9 mouse cellular contexts compared by ENCODE assay signal in genomic region chr19:8722021-8722420, GRCm38 (mm10). TPM values are rescaled to one million over a fixed set of nuclear protein-coding genes. Genes with fewer than 3 reads are reported as not detected.
DNase-seq lines count a peak whose midpoint lies in the region; ATAC-seq and TF ChIP-seq lines count a peak whose summit lies in the region.
"Had no signal": no experiment of that assay in that cellular context is flagged by ENCODE, and none has a peak within 500 bp of the region (broad histone marks: within the 10 kb centered on the region; RNA-seq: fewer than 3 reads in every experiment).

No protein-coding gene starts in this region.

- peaks cover 19% of the 10 kb centered on the region for H3K4me1 ChIP-seq in neural tube, embryonic 11.5 days (ENCODE audit: control insufficient read depth, insufficient read depth, low read length)
- H3K4me1 ChIP-seq in forebrain, embryonic 14.5 days (ENCODE audit: control insufficient read depth, insufficient read depth, low read length), result peaks cover 21% of the 10 kb centered on the region
- peaks cover 71% of the 10 kb centered on the region for H3K4me1 ChIP-seq in liver, embryonic 12.5 days
- no peaks in the 10 kb centered on the region; the same call in 1 of the 2 replicates for H3K4me1 ChIP-seq in lung, postnatal 0 days (ENCODE audit: insufficient read depth, low read depth, low read length)

- WGBS in neural tube, embryonic 11.5 days, result 64% methylated on average over 4 of the region's 4 CpGs
- WGBS in forebrain, embryonic 14.5 days, result 63% methylated on average over 4 of the region's 4 CpGs
- WGBS in liver, embryonic 12.5 days (ENCODE audit: insufficient replicate concordance), result 41% methylated on average over 4 of the region's 4 CpGs
- 43% methylated on average over 4 of the region's 4 CpGs for WGBS in lung, postnatal 0 days

- no peak for TF ChIP-seq EP300 in lung, postnatal 0 days (IDR thresholded peaks at IDR 0.05)

- peak overlapping the region; percentile 96 for H3K9ac ChIP-seq in neural tube, embryonic 11.5 days (ENCODE audit: low read length)
- peak overlapping the region; percentile 81 for H3K9ac ChIP-seq in forebrain, embryonic 14.5 days (ENCODE audit: low read length)
- peak overlapping the region; percentile 76 for H3K9ac ChIP-seq in liver, embryonic 12.5 days
- H3K9ac ChIP-seq in lung, postnatal 0 days (replicated peaks; ENCODE audit: low read depth), result no peak overlapping the region

- no peak for ATAC-seq in neural tube, embryonic 11.5 days (ENCODE audit: insufficient read depth, low FRiP score, low TSS enrichment)
- no peak for ATAC-seq in forebrain, embryonic 14.5 days
- ATAC-seq in liver, embryonic 12.5 days, result no peak
- ATAC-seq in inflammation-experienced regulatory T-cells, adult 6 months, result no peak
- no peak for ATAC-seq in lung, postnatal 0 days

- H3K36me3 ChIP-seq in neural tube, embryonic 11.5 days (ENCODE audit: control insufficient read depth, insufficient read depth, low read length), result peaks cover 6% of the 10 kb centered on the region
- H3K36me3 ChIP-seq in forebrain, embryonic 14.5 days (ENCODE audit: control insufficient read depth, insufficient read depth, low read length), result peaks cover 31% of the 10 kb centered on the region
- peaks cover 31% of the 10 kb centered on the region for H3K36me3 ChIP-seq in liver, embryonic 12.5 days
- peaks cover 12% of the 10 kb centered on the region; the same call in 1 of the 2 replicates for H3K36me3 ChIP-seq in lung, postnatal 0 days (ENCODE audit: insufficient read depth, low read length)

- H3K27ac ChIP-seq in neural tube, embryonic 11.5 days (ENCODE audit: low read depth, low read length), result no peak overlapping the region
- H3K27ac ChIP-seq in forebrain, embryonic 14.5 days (ENCODE audit: low read depth, low read length), result no peak overlapping the region
- H3K27ac ChIP-seq in liver, embryonic 12.5 days, result peak overlapping the region; percentile 97
- no peak overlapping the region for H3K27ac ChIP-seq in lung, postnatal 0 days (ENCODE audit: low read length)

- H3K4me3 ChIP-seq in neural tube, embryonic 11.5 days (ENCODE audit: low read depth, low read length), result peak overlapping the region; percentile 88
- H3K4me3 ChIP-seq in forebrain, embryonic 14.5 days (ENCODE audit: low read depth, low read length), result peak overlapping the region; percentile 63
- H3K4me3 ChIP-seq in liver, embryonic 12.5 days, result peak overlapping the region; percentile 77
- no peak overlapping the region for H3K4me3 ChIP-seq in lung, postnatal 0 days (ENCODE audit: low read depth, low read length)

- no peak for DNase-seq in neural tube, embryonic 11.5 days (ENCODE audit: low spot score)
- DNase-seq in neural tube, embryonic 10.5 days (ENCODE audit: extremely low spot score, low spot score), result no peak
- DNase-seq in forebrain, embryonic 14.5 days (ENCODE audit: low spot score), result no peak
- no peak for DNase-seq in frontal cortex, postnatal 36 days (ENCODE audit: low spot score in 2 of 2)
- no peak for DNase-seq in lung, postnatal 0 days (ENCODE audit: low spot score)
- DNase-seq: kidney, adult 2 months; right cerebral cortex, adult 18-20 months had no signal

- no peaks in the 10 kb centered on the region for H3K27me3 ChIP-seq in neural tube, embryonic 11.5 days (ENCODE audit: control insufficient read depth, insufficient read depth, low read length)
- no peaks in the 10 kb centered on the region for H3K27me3 ChIP-seq in forebrain, embryonic 14.5 days (replicated peaks; ENCODE audit: control insufficient read depth, insufficient read depth, low read length)
- H3K27me3 ChIP-seq in liver, embryonic 12.5 days (replicated peaks), result no peaks in the 10 kb centered on the region
- H3K27me3 ChIP-seq in lung, postnatal 0 days (replicated peaks; ENCODE audit: insufficient read depth, low read length), result no peaks in the 10 kb centered on the region

- TF ChIP-seq CTCF in lung, postnatal 0 days (IDR thresholded peaks at IDR 0.05), result no peak

- peak overlapping the region; percentile 82 for H3K4me2 ChIP-seq in neural tube, embryonic 11.5 days (ENCODE audit: low read depth)
- peak overlapping the region; percentile 83 for H3K4me2 ChIP-seq in forebrain, embryonic 14.5 days (ENCODE audit: low read length)
- H3K4me2 ChIP-seq in liver, embryonic 12.5 days, result peak overlapping the region; percentile 74
- no peak overlapping the region; the same call in 1 of the 2 replicates for H3K4me2 ChIP-seq in lung, postnatal 0 days (replicated peaks; ENCODE audit: low read depth, low read length)

- no peaks in the 10 kb centered on the region for H3K9me3 ChIP-seq in neural tube, embryonic 11.5 days (ENCODE audit: control insufficient read depth, low read length)
- H3K9me3 ChIP-seq in forebrain, embryonic 14.5 days (replicated peaks; ENCODE audit: control insufficient read depth, low read length), result no peaks in the 10 kb centered on the region
- no peaks in the 10 kb centered on the region for H3K9me3 ChIP-seq in liver, embryonic 12.5 days (replicated peaks)
- no peaks in the 10 kb centered on the region for H3K9me3 ChIP-seq in lung, postnatal 0 days (ENCODE audit: low read length)

RNA-seq across cellular contexts. Expression of gene Slc3a2, which starts 1.1 kb away (rescaled TPM):
- 132 and 135 TPM in 2 replicates for polyA plus RNA-seq in neural tube, embryonic 11.5 days (2014; fragmentation: Nextera tagmentation; extraction: Ambion mirVana)
- 179 and 200 TPM in 2 replicates for polyA plus RNA-seq in forebrain, embryonic 14.5 days (2014; fragmentation: Nextera tagmentation; extraction: Ambion mirVana)
- polyA plus RNA-seq in liver, embryonic 12.5 days (2016; fragmentation: Nextera tagmentation; extraction: Ambion mirVana), result 133 and 141 TPM in 2 replicates
- 10 to 100 TPM; 60.5 to 74.4 (median 68.9) TPM for polyA plus RNA-seq in inflammation-experienced regulatory T-cells, adult 6 months (2017; shearing (Covaris generic))
- polyA plus RNA-seq in lung, postnatal 0 days (2015; fragmentation: Nextera tagmentation; extraction: Ambion mirVana), result 91.8 and 97.9 TPM in 2 replicates

RNA-seq across cellular contexts. Expression of gene Wdr74, which starts 13.6 kb away (rescaled TPM):
- polyA plus RNA-seq in neural tube, embryonic 11.5 days (2014; fragmentation: Nextera tagmentation; extraction: Ambion mirVana), result 87.8 and 92.8 TPM in 2 replicates
- 109 and 111 TPM in 2 replicates for polyA plus RNA-seq in forebrain, embryonic 14.5 days (2014; fragmentation: Nextera tagmentation; extraction: Ambion mirVana)
- polyA plus RNA-seq in liver, embryonic 12.5 days (2016; fragmentation: Nextera tagmentation; extraction: Ambion mirVana), result 87.1 and 95.9 TPM in 2 replicates
- 10 to 100 TPM; 38.0 to 71.7 (median 66.5) TPM for polyA plus RNA-seq in inflammation-experienced regulatory T-cells, adult 6 months (2017; shearing (Covaris generic))
- 45.3 and 48.7 TPM in 2 replicates for polyA plus RNA-seq in lung, postnatal 0 days (2015; fragmentation: Nextera tagmentation; extraction: Ambion mirVana)

RNA-seq across cellular contexts. Expression of gene 1700092M07Rik, which starts 18.5 kb away (rescaled TPM):
- 1.4 and 2.1 TPM in 2 replicates for polyA plus RNA-seq in neural tube, embryonic 11.5 days (2014; fragmentation: Nextera tagmentation; extraction: Ambion mirVana)
- 0.77 and 1.1 TPM in 2 replicates for polyA plus RNA-seq in forebrain, embryonic 14.5 days (2014; fragmentation: Nextera tagmentation; extraction: Ambion mirVana)
- 2.1 and 2.3 TPM in 2 replicates for polyA plus RNA-seq in liver, embryonic 12.5 days (2016; fragmentation: Nextera tagmentation; extraction: Ambion mirVana)
- polyA plus RNA-seq in inflammation-experienced regulatory T-cells, adult 6 months (2017; shearing (Covaris generic)), result 1 to 10 TPM in 1 of 3 experiments, not detected in 2; 1.8 TPM
- 0.75 and 0.82 TPM in 2 replicates for polyA plus RNA-seq in lung, postnatal 0 days (2015; fragmentation: Nextera tagmentation; extraction: Ambion mirVana)

RNA-seq across cellular contexts. Expression of gene Stx5a, which starts 19.2 kb away (rescaled TPM):
- polyA plus RNA-seq in neural tube, embryonic 11.5 days (2014; fragmentation: Nextera tagmentation; extraction: Ambion mirVana), result 97.6 and 103 TPM in 2 replicates
- 104 and 105 TPM in 2 replicates for polyA plus RNA-seq in forebrain, embryonic 14.5 days (2014; fragmentation: Nextera tagmentation; extraction: Ambion mirVana)
- 56.2 and 58.4 TPM in 2 replicates for polyA plus RNA-seq in liver, embryonic 12.5 days (2016; fragmentation: Nextera tagmentation; extraction: Ambion mirVana)
- 100 to 1,000 TPM in 2 of 3 experiments, 10 to 100 TPM in 1; 91.6 to 140 (median 134) TPM for polyA plus RNA-seq in inflammation-experienced regulatory T-cells, adult 6 months (2017; shearing (Covaris generic))
- 130 and 143 TPM in 2 replicates for polyA plus RNA-seq in lung, postnatal 0 days (2015; fragmentation: Nextera tagmentation; extraction: Ambion mirVana)

RNA-seq across cellular contexts. Expression of gene Nxf1, which starts 34.9 kb away (rescaled TPM):
- 243 and 245 TPM in 2 replicates for polyA plus RNA-seq in neural tube, embryonic 11.5 days (2014; fragmentation: Nextera tagmentation; extraction: Ambion mirVana)
- 162 and 178 TPM in 2 replicates for polyA plus RNA-seq in forebrain, embryonic 14.5 days (2014; fragmentation: Nextera tagmentation; extraction: Ambion mirVana)
- polyA plus RNA-seq in liver, embryonic 12.5 days (2016; fragmentation: Nextera tagmentation; extraction: Ambion mirVana), result 116 and 130 TPM in 2 replicates
- 100 to 1,000 TPM; 130 to 193 (median 160) TPM for polyA plus RNA-seq in inflammation-experienced regulatory T-cells, adult 6 months (2017; shearing (Covaris generic))
- polyA plus RNA-seq in lung, postnatal 0 days (2015; fragmentation: Nextera tagmentation; extraction: Ambion mirVana), result 88.8 and 89.7 TPM in 2 replicates
